Mouse (Mus musculus): Measurements from ENCODE around the gene Tnnt1.

Tnnt1 gene

GRCm38 (mm10) chr7:4521231-4522003, 5.2 kb upstream of the Tnnt1 start:
- no peak for DNase-seq

- no peak for DNase-seq
Observed at GRCm38 (mm10) chr7:4518487-4518886, 2.3 kb upstream of the Tnnt1 start.

GRCm38 (mm10) chr7:4515853-4516252, 329 bp downstream of the Tnnt1 start:
- no peak for DNase-seq

- no peak for DNase-seq
Observed at GRCm38 (mm10) chr7:4513829-4514712, 2.1 kb downstream of the Tnnt1 start.

GRCm38 (mm10) chr7:4513236-4513635, 2.9 kb downstream of the Tnnt1 start:
- peak; percentile 57 for DNase-seq

GRCm38 (mm10) chr7:4511489-4512224, 4.5 kb downstream of the Tnnt1 start:
- no peak for DNase-seq

- DNase-seq = peak; percentile 89
Observed at GRCm38 (mm10) chr7:4509863-4510608, 6.1 kb downstream of the Tnnt1 start.

- DNase-seq = no peak
Observed at GRCm38 (mm10) chr7:4508739-4509116, 7.5 kb downstream of the Tnnt1 start.

- no peak for DNase-seq
Observed at GRCm38 (mm10) chr7:4508062-4508738, 8.0 kb downstream of the Tnnt1 start.

- DNase-seq = no peak
Observed at GRCm38 (mm10) chr7:4507220-4507619, 9.0 kb downstream of the Tnnt1 start.

GRCm38 (mm10) chr7:4504646-4505435, 11.3 kb downstream of the Tnnt1 start:
- no peak for DNase-seq

- DNase-seq = no peak
Observed at GRCm38 (mm10) chr7:4503858-4504257, 12.3 kb downstream of the Tnnt1 start.

GRCm38 (mm10) chr7:4503100-4503499, 13.1 kb downstream of the Tnnt1 start:
- no peak for DNase-seq

GRCm38 (mm10) chr7:4502421-4503090, 13.6 kb downstream of the Tnnt1 start:
- DNase-seq = no peak

GRCm38 (mm10) chr7:4501558-4502397, 14.4 kb downstream of the Tnnt1 start, which contains the start of gene Ppp1r12c:
TSS of gene Ppp1r12c (minus strand) at chr7:4501680.
- DNase-seq = peak; percentile 97

- peak; percentile 44 for DNase-seq
Observed at GRCm38 (mm10) chr7:4500892-4501471, 15.2 kb downstream of the Tnnt1 start.

GRCm38 (mm10) chr7:4499034-4499433, 17.1 kb downstream of the Tnnt1 start:
- DNase-seq = no peak

- peak; percentile 82 for DNase-seq
Observed at GRCm38 (mm10) chr7:4498251-4498650, 17.9 kb downstream of the Tnnt1 start.

All from lung, postnatal 14 days (tissue).